Mouse (Mus musculus) midbrain, postnatal 0 days (tissue): Measurements from ENCODE around the gene Arhgef12. TPM values are rescaled to one million over a fixed set of nuclear protein-coding genes. Genes with fewer than 3 reads are reported as not detected.

Experiments used
- ATAC-seq: fragments of 200-750 bp; cut with Nextera tagmentation; 2 replicates; pipeline ENCODE4 v1.8.0; 2017; ENCODE audit warnings: moderate number of reproducible peaks, mild to moderate bottlenecking, moderate TSS enrichment, moderate library complexity; ENCODE audit not compliant: low FRiP score
- DNase-seq: peaks from one replicate; pipeline ENCODE4 v3.0.0-alpha.2; 2015; ENCODE audit warnings: low spot score
- H3K27ac ChIP-seq: fragments of 300-500 bp; sonication (generic); 2 replicates; pipeline ENCODE4 v1.5.1; 2014; ENCODE audit warnings: low read depth, mild to moderate bottlenecking, low read length, mixed read lengths
- H3K27me3 ChIP-seq: fragments of 300-500 bp; sonication (generic); 2 replicates; pipeline ENCODE4 v1.6.1; 2014; ENCODE audit warnings: low read length, control low read depth, mixed read lengths; ENCODE audit not compliant: insufficient read depth
- H3K36me3 ChIP-seq: fragments of 300-500 bp; sonication (generic); 2 replicates; pipeline ENCODE4 v1.6.1; 2014; ENCODE audit warnings: low read length, control low read depth, mixed read lengths; ENCODE audit not compliant: insufficient read depth
- H3K4me1 ChIP-seq: fragments of 300-500 bp; sonication (generic); 2 replicates; pipeline ENCODE4 v1.6.1; 2014; ENCODE audit warnings: mild to moderate bottlenecking, control low read depth, antibody characterized with exemption, low read length, mixed read lengths; ENCODE audit not compliant: insufficient read depth
- H3K4me2 ChIP-seq: fragments of 300-500 bp; sonication (generic); 2 replicates; pipeline ENCODE4 v1.6.1; 2014; ENCODE audit warnings: low read depth, mild to moderate bottlenecking, low read length, mixed read lengths; ENCODE audit not compliant: poor library complexity, severe bottlenecking
- H3K4me3 ChIP-seq: fragments of 300-500 bp; sonication (generic); 2 replicates; pipeline ENCODE4 v1.5.1; 2014; ENCODE audit warnings: low read depth, mild to moderate bottlenecking, low read length, moderate library complexity
- H3K9ac ChIP-seq: fragments of 300-500 bp; sonication (generic); replicated peaks from 2 replicates; pipeline ENCODE4 v1.6.1; 2014; ENCODE audit warnings: mild to moderate bottlenecking, low read length, moderate library complexity, mixed read lengths; ENCODE audit not compliant: poor library complexity, severe bottlenecking
- H3K9me3 ChIP-seq: fragments of 300-500 bp; sonication (generic); 2 replicates; pipeline ENCODE4 v1.6.1; 2016; ENCODE audit warnings: low read length, control low read depth
- CTCF ChIP-seq: IDR thresholded peaks from 2 replicates; pipeline ENCODE4 v1.5.1; 2016; ENCODE audit warnings: antibody characterized with exemption, mild to moderate bottlenecking
- WGBS: fragments of 180-500 bp; shearing (Covaris S2); extraction: QIAGEN DNeasy Blood & Tissue Kit; methylation state at CpG from one replicate; pipeline ENCODE4 v1.1.7; 2014; 5-methylcytosine and 5-hydroxymethylcytosine counted together
- polyA plus RNA-seq: library from polyadenylated mRNA; unstranded; fragments of >200 nt; fragmentation: Nextera tagmentation; extraction: Ambion mirVana; gene quantifications from 2 replicates; pipeline ENCODE4 v1.2.1, GENCODE M21; 2015
- total RNA-seq: library from RNA; depleted of rRNA; stranded (reverse); fragments of >200 nt; gene quantifications from 2 replicates; pipeline ENCODE4 v1.2.3, GENCODE M21; 2014

Gene Arhgef12
- total and polyA plus RNA-seq, 2 experiments from 2014 or later, result 17.0 to 97.1 TPM

- Histone ChIP-seq H3K27me3 (no peaks in the 10 kb centered on the region), H3K4me2 (no peak overlapping the region), H3K36me3 (no peaks in the 10 kb centered on the region), H3K4me3 (no peak overlapping the region), H3K27ac (no peak overlapping the region), H3K9ac (no peak overlapping the region), H3K9me3 (no peaks in the 10 kb centered on the region), H3K4me1 (no peaks in the 10 kb centered on the region; the same call in 1 of the 2 replicates)
- TF ChIP-seq CTCF, result no peak
- ATAC-seq (no peak), DNase-seq (no peak)
Observed at GRCm38 (mm10) chr9:43096337-43096736, 10.7 kb downstream of the Arhgef12 start.

- Histone ChIP-seq H3K4me2 (no peak overlapping the region), H3K9me3 (no peaks in the 10 kb centered on the region), H3K4me1 (no peaks in the 10 kb centered on the region; the same call in 1 of the 2 replicates), H3K36me3 (no peaks in the 10 kb centered on the region), H3K4me3 (no peak overlapping the region), H3K27me3 (no peaks in the 10 kb centered on the region), H3K9ac (no peak overlapping the region), H3K27ac (no peak overlapping the region)
- WGBS, result 92% methylated on average over 4 of the region's 4 CpGs
- DNase-seq, result no peak
- ATAC-seq, result no peak
- no peak for TF ChIP-seq CTCF
Observed at GRCm38 (mm10) chr9:43094828-43095227, 12.2 kb downstream of the Arhgef12 start.

- TF ChIP-seq CTCF, result no peak
- Histone ChIP-seq H3K4me2 (no peak overlapping the region), H3K9ac (no peak overlapping the region), H3K36me3 (no peaks in the 10 kb centered on the region), H3K9me3 (no peaks in the 10 kb centered on the region), H3K27ac (no peak overlapping the region), H3K4me3 (no peak overlapping the region), H3K27me3 (no peaks in the 10 kb centered on the region), H3K4me1 (no peaks in the 10 kb centered on the region; the same call in 1 of the 2 replicates)
- no peak for ATAC-seq
- no peak for DNase-seq
- 77% methylated on average over 3 of the region's 3 CpGs for WGBS
Observed at GRCm38 (mm10) chr9:43093803-43094202, 13.2 kb downstream of the Arhgef12 start.

- ATAC-seq (no peak), DNase-seq (no peak)
- no peak overlapping the region for H3K9ac ChIP-seq
- H3K27ac ChIP-seq, result no peak overlapping the region
- H3K4me2 ChIP-seq, result no peak overlapping the region
- no peaks in the 10 kb centered on the region for H3K36me3 ChIP-seq
- H3K4me3 ChIP-seq, result no peak overlapping the region
- no peak for TF ChIP-seq CTCF
- no peaks in the 10 kb centered on the region for H3K27me3 ChIP-seq
- no peaks in the 10 kb centered on the region for H3K4me1 ChIP-seq
- 98% methylated on average over 1 of the region's 1 CpGs for WGBS
- H3K9me3 ChIP-seq, result no peaks in the 10 kb centered on the region
Observed at GRCm38 (mm10) chr9:43085686-43086285, 21.3 kb downstream of the Arhgef12 start.

- no peak overlapping the region for H3K9ac ChIP-seq
- no peak overlapping the region for H3K4me2 ChIP-seq
- no peaks in the 10 kb centered on the region for H3K4me1 ChIP-seq
- no peak overlapping the region for H3K4me3 ChIP-seq
- no peaks in the 10 kb centered on the region for H3K27me3 ChIP-seq
- no peak overlapping the region for H3K27ac ChIP-seq
- no peaks in the 10 kb centered on the region for H3K9me3 ChIP-seq
- TF ChIP-seq CTCF, result no peak
- no peak for DNase-seq
- WGBS, result 89% methylated on average over 7 of the region's 7 CpGs
- H3K36me3 ChIP-seq, result no peaks in the 10 kb centered on the region
- no peak for ATAC-seq
Observed at GRCm38 (mm10) chr9:43084496-43085362, 22.3 kb downstream of the Arhgef12 start.

- ATAC-seq, result no peak
- DNase-seq, result no peak
- Histone ChIP-seq H3K27ac (no peak overlapping the region), H3K4me2 (no peak overlapping the region), H3K4me3 (no peak overlapping the region), H3K4me1 (no peaks in the 10 kb centered on the region), H3K9ac (no peak overlapping the region), H3K27me3 (no peaks in the 10 kb centered on the region), H3K9me3 (no peaks in the 10 kb centered on the region), H3K36me3 (no peaks in the 10 kb centered on the region)
- 31% methylated on average over 7 of the region's 7 CpGs for WGBS
- no peak for TF ChIP-seq CTCF
Observed at GRCm38 (mm10) chr9:43083441-43084055, 23.5 kb downstream of the Arhgef12 start.
